Mouse (Mus musculus) kidney, adult 9 months (tissue): ENCODE measurements around the gene Slc48a1.

Experiments used
- DNase-seq: peaks from one replicate; pipeline ENCODE4 v3.0.0; 2022

Gene Slc48a1

DNA sequence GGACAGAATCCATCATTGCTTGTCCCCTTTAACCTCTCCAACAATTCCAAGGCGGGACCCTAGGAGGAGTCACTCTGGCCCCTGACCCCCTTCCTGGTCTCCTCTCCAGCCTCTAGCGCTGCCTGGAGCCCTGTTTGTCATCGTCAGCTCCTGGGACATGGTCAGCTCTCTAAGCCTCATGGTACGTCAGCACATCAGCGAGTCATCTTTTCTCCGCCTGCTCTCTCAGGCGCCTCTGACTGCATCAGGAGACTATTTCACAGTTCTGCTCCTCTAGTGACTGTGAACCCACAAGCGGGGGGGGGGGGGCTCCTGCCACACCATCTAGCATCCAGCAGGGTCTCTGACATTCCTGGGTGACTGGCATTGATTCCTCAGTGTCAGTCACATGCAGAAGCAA lies 23.0 kb upstream of the Slc48a1 start:
- no peak for DNase-seq

DNA sequence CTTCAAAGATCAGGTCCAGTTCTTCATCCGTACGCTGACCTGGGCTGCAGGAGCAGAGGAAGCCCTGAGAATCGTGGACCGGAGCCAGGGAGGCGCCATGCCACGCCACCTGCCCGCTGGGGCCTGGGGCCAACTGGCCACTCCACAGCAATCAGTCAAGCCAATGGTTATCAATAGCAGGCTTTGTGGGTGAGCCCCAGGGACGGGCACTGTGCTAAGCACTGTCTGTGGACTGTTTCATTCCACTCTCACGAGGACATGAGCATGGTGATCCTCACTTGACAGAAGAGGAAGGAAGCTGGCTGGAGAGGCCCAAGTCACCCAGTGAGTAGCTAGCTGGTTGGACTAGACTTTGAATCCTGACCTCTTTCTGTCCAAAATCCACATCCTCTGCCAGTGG lies 18.3 kb upstream of the Slc48a1 start:
- peak; percentile 66 for DNase-seq

GRCm38 (mm10) chr15:97760952-97761351 lies 17.4 kb upstream of the Slc48a1 start:
- no peak for DNase-seq

DNA sequence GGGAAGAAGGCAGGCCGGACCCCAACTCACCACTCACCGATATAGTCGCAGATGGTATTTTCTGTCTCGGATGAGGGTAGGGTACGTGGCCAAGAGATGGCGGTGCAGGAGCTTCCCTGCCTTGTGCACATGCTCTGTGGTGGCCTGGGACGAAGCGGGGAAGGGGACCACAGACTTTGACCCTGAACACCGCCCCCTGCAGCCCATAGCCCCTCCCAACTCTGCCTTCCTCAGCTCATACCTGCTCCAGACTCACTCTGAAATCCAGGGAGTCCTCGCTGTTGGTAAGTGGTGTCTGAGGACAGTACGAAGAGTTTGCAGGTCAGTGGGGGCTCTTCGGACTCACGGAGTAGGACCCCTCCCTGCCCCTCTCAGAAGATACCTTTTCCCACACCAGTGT lies 16.9 kb upstream of the Slc48a1 start:
- peak; percentile 70 for DNase-seq

DNA sequence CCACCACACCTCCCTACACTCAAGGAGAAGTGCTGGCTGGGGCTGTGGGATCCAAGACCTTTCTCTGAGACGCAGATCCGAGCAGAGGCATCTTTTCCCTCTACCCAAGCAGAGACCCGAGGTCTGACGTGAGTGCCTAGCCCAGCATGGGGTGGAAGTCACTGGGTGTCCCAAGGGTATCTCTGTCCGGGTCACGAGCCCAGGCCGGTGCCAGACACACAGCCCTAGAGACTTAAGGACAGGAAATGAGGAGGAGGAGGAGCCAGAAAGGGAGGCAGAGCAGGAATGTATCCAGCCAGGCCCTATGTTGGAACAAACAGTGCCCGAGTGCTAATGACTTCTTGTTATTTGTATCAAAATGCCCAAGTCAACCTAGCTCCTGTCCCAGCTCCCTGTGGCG lies 15.6 kb upstream of the Slc48a1 start:
- DNase-seq = peak; percentile 85

DNA sequence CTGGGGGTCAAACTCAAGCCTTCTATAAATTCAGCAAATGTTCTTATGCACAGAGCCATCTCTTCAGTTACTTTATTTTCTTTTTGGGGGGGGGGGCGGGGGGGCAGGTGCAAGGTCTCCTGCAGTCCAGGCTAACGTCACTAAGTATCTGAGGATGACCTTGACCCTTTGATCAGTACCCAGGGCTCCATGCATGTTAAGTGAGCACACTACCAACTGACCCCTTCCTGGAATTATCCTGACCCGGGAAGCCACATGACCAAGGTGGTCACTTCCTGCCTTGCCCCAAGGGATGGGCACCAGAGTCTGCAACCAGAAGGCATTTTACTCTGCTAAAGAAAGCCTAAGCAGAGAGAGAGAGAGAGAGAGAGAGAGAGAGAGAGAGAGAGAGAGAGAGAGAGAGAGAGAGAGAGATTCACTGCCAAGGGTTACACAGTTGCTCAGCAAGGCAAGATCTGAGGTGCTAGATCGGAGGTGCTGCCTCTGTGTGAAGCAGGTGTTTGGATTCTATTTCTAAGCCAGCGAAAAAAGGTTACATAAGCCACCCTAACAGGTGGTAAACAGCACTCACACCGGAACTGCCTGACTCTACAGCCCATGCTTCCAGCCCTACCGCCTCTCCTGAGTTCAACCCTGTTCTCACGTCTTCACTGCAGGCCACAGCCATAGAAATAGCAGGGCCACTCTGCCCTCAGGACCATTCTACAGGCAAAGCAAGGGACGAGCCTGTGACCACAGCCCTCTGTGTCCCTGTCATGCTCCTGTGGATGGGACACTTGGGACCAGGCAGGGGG lies 14.9 kb upstream of the Slc48a1 start:
- peak; percentile 77 for DNase-seq

GRCm38 (mm10) chr15:97764532-97764931 lies 13.8 kb upstream of the Slc48a1 start:
- no peak for DNase-seq

DNA sequence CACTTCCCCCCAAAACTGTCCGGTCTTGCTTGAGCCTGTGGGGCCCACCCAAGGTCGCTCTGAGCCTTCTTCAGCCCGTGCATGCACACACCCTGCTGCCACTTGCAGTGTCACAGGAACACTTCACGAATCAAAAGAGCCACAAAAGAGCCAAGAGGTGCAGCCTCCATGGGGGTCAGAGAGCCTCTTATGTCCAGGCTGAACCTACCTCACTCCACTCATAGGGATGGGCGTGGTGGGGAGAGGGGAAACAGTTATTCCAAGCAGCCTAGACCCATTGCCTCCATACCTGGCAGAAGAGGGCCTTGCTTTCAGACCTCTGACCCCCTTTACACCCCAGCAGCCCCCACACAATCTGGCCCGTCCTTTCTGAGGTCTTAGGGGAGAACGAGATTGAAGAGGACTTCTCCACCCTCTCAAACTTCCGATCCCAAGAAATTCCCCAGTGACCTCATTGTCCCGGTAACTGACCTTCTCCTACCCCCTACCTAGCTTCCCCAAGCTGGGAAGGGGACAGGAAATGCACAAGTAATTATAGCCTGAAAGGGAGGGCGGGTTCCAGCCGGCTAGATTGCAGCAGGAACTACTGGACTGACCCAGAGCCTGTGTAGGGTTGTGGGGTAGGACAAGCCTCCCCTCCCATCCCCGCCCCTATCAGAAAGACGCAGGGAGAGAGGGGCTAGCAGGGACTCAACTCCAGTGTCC lies 13.1 kb upstream of the Slc48a1 start:
- peak; percentile 72 for DNase-seq

DNA sequence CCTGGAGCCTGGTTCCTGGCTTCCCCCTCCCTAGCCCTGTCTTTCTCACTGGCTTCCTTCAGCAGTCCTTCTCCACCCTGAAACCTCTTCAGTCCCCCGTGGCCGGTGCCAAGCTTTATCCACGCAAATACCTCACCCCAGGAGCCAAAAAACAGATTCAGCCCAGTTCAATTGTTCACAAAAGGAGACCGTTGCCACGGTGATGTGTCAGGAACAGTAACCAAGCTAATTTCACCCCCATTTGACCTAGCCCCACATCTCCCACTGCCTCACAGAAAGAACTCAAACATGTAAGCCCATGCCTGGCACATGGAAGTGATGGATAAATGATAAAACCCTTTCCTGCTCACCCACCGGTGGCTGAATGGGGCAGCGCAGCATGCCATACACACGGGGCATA lies 12.1 kb upstream of the Slc48a1 start:
- DNase-seq = peak; percentile 38

DNA sequence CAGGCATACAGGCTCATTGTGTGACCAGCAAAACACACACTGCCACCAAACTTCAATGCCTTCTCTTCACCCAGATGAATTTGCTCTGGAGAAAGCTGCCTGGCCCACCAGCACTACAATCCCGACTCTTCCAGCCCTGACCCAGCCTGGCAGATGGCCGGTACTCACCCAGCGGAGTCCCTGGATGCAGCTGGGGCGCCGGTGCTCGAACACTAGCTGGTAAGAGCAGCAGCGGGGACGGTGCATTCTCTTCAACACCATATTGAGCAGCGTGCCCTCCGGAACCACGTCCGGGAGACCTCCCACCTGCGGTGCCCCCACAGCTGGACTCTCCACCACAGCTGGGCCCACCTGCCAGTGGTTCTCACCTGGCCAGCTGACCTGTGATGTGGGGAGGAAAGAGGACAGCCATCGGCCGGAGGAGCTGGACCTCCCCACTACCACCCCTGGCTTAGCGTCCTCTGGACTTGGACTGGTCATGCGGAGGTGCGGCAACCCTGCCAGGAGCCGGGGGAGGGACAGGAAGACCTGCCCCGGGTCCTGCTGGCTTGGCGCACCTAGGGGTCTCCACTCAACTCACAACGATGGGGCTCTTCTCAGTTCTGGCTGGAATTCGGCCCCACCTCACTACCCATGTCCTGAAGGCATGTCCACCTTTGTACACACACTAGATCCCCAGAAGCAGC lies 11.6 kb upstream of the Slc48a1 start:
- peak; percentile 88 for DNase-seq

DNA sequence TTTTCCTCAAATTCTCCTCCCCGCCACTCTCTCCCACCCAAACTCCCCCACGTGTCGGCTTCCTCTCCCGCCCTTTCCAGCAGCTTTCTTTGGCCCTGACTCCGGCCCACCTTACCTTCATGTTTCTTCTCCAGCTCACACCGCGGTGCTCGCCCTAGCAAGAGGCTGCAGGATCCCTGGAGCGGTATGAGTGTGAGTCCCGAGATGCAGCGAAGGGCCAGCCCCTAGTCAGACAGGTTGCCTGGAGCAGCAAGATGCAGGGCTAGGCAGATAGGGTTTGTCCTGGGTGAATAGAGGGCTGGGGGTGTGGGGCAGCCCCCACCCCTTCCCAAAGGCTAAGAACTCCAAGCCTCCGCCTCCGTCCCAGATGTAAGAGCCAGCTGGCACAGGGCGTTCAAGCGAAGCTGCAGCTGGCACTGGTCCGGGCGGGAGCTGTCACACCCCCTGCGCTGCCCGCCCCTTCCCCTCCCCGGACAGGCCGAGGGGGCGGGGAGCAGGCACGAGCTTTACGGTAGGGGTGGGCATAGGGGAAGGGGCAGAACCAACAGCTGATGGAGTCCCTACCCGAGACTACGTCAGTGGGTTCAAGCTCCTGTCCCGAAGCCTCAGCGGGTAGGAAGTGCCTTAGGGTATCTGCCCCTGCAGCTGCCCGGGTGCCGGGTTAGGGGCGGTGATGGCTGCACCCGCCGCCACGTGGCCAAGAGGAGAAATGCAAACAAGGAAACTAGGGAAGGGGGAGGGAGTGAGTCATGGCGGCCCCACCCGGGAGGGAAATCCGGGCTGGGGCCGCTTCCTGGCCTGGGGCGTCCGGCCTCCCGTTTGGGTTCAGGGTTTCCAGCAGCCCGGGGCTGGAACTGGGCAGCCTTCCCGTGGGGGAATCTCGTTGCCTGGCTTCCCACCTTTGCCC lies 10.8 kb upstream of the Slc48a1 start, which contains the start of gene Rapgef3:
Gene Rapgef3, minus strand, starts transcription at position 693 of the 907 bp plus-strand sequence.
- DNase-seq = peak; percentile 95

- DNase-seq = no peak
These were observed 10.1 kb upstream of the Slc48a1 start for GRCm38 (mm10) chr15:97768192-97768591.

DNA sequence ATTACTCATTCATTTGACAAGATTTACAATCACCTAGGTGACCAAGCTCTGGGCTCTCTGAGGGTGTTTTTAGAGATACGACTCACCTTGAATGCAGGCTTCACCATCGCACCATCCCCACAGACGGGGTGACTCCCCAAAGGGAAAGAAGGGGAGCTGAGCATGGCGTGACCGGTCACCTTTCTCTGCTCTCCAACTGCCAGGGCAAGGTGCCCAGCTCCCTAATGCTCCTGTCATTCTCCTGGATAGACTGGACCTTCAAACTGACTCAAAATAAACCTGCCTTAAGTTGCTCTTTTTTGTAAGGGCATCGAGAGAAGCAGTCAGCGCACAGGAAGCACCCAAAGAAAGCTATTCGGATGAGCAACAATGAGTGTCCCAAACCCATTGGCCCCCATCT lies 8.0 kb upstream of the Slc48a1 start:
- peak; percentile 42 for DNase-seq

- DNase-seq = peak; percentile 99
These were observed 5.2 kb upstream of the Slc48a1 start for GRCm38 (mm10) chr15:97773108-97773507.

GRCm38 (mm10) chr15:97773961-97774370 lies 4.4 kb upstream of the Slc48a1 start:
- DNase-seq = peak; percentile 68

GRCm38 (mm10) chr15:97776514-97776913 lies 1.8 kb upstream of the Slc48a1 start:
- DNase-seq = peak; percentile 94

GRCm38 (mm10) chr15:97776919-97777318 lies 1.4 kb upstream of the Slc48a1 start:
- DNase-seq = peak; percentile 80

- DNase-seq = no peak
These were observed 1.3 kb downstream of the Slc48a1 start for GRCm38 (mm10) chr15:97779576-97779975.

DNA sequence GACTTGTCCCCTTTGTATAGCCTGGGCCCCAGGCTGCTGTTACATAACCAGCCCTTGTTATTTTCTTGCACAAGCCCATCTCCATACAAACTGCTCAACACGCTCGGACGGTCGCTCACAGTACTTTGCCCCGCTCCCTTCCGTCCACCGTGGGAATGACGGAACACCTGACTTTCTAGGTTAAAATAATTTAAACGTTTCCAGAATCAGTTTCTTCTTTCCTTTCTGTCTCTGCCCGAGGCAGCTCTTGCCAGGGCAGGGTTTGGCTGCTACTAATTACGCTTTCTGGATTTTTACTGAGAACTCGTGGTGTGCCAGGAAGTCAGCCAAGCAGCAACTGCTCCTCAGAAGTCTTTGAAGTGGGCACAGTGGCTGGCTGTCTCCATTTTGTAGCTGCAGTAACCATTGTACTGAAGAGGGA lies 2.3 kb downstream of the Slc48a1 start:
- peak; percentile 92 for DNase-seq

GRCm38 (mm10) chr15:97781961-97782748 lies 3.8 kb downstream of the Slc48a1 start:
- DNase-seq = no peak

DNA sequence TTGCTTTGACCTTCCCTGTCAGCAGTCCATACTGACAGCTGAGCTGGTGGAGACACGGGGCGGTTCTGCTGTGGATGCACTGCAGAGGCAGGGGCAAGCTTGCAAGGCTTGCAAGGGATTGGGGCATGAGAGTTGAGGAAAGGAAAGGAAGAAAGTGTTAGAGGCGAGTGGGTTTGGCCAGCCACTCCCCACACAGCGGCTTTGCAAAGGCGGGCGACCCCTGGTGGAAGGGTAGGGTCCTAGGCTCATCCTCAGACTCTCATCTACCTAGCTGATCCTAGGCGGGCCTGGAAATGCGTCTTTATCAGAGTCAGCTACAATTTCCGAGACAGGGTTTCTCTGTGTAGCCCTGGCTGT lies 4.4 kb downstream of the Slc48a1 start:
- DNase-seq = peak; percentile 86

- DNase-seq = peak; percentile 89
These were observed 5.8 kb downstream of the Slc48a1 start for GRCm38 (mm10) chr15:97784092-97784559.
